Mouse (Mus musculus) erythroblast, adult 5-6 weeks (primary cell): ENCODE data around the gene Asb13. TPM values are rescaled to one million over a fixed set of nuclear protein-coding genes. Genes with fewer than 3 reads are reported as not detected.

Experiments
- ATAC-seq: replicated peaks from 2 replicates; pipeline ENCODE4 v1.8.0; 2016; ENCODE audit warnings: moderate number of reproducible peaks, mild to moderate bottlenecking, moderate TSS enrichment, inconsistent platforms; ENCODE audit not compliant: poor library complexity, low FRiP score, severe bottlenecking
- total RNA-seq, 2 experiments: library from RNA; stranded (forward) in 1 of 2; stranded (reverse) in 1 of 2; fragments of 150-400 nt in 1 of 2; fragments of 200-764, 138-1000 nt in 1 of 2; gene quantifications; 2 replicates each; pipeline versions ENCODE4 v1.2.3 to v1.2.4; 2015 to 2017; ENCODE audit warnings: low replicate concordance in 2 of 2

The Asb13 gene
- total RNA-seq, 2 experiments from 2014 or later = 2.5 TPM; not detected in 1

DNA sequence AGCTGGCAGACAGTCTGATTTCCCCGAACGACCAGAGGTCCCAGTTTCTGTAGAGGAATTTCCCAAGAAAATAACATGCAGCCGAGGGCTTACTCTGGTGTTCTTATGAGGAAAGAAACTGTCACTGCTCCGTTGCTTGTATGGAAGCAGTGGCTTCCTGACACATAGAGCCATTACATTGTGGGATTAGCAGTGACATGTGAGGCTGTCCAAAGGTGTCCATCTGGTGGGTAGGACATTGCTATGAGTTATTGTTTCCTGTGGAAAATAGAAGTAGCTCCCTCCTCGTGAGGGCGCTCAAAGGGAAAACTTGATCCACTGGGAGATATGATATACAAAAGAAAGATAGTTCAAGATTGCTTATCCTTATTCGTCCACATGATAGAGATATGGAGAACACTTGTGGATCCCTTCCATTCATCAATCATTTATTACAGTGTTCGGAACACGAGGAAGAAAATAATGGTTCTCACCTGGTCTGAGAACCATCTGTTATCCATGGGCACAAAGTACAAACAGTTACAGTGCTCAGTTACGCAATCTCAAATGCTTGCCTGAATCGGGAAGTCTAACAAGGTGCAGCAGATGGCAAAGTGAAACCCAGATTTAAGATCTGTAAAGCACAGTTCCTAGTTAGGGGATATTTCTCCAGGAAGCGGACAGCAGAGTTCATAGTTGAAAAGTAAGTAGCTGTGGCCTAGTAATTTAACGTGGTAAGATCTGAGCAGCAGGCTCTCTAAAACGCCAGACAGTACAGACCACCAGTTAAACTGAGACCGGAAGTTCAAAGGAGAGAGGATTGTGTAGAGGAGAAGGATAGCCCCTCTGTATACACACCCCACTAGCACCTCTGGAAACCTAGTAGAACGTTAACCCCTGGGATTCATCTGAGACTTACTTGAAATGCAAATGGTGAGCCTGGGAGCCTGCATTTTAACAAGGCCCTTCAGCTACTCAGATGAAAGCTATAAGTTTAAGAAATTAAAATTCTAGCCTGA is 25.6 kb downstream of the Asb13 start:
- no peak for ATAC-seq

DNA sequence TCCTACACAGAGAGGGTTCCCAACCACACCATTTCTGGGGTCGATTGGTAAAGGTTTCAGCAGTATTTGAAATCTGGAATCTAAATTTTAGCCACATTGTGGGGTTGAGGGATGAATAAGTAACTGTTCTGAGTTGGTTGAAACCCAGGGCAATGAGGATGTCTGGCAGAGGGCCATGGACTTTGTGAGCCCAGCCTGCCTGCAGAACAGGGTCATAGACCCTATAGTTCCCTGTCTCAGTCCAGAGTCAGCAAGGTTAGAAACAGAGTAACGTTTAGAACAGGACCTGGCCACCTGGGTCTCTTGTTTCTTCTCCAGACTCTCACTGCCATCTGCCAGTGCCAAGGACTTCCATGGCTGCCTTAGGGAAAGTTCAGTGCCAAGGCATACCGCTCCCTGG is 30.4 kb downstream of the Asb13 start:
- no peak for ATAC-seq

DNA sequence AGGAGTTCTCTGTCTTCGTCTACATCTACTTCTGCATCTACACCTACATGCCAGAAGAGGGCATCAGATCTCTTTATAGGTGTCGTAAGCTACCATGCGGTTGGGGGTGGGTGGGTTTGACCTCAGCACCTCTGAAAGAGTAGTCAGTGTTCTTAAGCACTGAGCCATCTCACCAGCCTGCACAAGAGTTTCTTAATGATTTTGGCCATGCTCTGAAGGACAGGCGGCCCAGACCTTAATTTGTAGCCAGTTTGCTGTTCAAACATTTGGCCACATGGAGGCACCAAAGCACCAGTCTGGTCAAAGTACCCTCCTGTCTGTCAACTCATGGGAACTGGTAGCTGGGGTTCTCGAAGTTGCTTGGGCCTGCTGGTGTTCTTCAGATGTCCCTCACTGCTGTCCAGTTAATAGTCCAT is 31.5 kb downstream of the Asb13 start:
- ATAC-seq = peak; percentile 78

DNA sequence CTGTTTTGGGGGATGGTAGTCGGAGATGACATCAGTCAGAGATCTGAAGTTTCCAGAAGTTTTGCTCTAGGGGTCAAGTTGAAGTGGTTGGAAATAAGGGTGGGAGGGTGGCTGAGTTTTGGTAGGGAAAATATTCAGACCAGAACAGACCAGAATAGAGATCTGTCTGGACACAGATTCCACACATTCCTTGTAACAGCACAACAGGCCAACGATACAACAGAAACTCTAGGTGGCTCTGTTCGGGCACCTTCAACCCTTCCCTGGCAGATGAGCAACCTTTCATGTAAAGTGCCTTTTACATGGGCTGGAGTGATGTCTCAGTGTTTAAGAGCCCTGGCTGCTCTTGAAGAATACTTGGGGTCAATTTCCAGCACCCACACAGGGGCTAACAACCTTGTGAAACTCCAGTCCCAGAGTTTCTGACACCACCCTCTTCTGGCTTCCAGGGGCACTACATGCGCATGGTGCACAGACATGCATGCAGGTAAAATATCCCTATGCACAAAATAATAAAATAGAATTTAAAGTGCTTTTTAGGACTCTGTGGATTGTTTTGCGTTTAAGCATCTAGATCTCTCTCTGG is 33.5 kb downstream of the Asb13 start:
- no peak for ATAC-seq

DNA sequence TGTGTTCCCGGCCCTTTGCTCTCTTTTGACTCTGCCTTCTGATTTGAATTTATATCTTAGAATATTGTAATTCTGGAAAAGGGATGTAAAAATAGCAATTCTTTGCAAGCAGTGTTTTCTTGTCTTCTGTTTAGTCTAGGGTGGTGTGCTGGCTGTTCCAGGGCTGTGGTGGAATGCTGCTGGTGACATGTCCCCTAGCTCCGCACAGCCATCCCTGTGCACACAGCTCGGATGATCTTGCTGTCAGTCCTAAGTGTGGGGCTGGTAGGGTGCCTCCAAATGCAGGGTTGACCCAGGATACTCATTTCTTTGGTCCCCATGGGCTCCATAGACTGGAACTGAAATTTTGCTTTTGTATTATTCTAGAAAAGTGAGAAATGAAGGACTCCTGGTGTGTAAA is 34.2 kb downstream of the Asb13 start:
- no peak for ATAC-seq

DNA sequence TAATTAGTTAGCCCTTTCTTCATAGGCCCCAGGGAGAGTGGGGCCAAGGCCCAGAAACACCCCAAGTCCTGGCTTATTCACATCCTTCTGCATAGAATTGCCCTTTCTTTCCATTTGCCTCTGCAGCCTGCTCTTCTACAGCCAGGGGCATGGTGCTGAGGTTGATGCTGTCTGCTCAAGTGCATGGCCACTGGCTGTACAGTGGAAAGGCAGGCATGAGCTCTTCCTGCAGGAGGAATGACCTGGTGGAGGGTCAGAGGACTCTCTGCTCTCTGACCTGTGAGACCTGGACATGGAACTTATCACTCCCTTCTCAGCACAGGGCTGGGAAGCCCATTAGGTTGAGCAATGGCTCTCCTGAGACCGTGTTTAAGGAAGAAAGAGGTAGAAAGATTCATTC is 35.8 kb downstream of the Asb13 start:
- no peak for ATAC-seq

DNA sequence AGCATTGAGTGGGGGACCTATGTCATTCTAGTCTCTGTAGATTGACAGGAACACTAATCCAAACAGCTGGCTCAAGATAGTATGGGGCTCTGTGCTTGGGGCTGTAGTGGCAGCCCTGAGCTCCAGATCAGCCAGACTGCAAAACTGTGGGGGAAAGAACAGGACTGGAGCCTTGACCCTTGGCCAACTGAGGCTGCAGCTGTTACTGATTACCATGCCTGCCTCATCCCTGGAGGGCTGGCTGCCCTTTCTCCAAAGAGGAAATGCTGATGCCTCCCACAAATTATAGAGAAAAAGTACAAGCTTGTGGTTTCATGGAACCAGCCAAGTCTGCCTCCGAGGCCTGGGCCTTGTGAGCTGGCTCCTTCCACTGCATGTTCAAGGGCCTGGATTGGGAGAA is 36.2 kb downstream of the Asb13 start:
- ATAC-seq = no peak

DNA sequence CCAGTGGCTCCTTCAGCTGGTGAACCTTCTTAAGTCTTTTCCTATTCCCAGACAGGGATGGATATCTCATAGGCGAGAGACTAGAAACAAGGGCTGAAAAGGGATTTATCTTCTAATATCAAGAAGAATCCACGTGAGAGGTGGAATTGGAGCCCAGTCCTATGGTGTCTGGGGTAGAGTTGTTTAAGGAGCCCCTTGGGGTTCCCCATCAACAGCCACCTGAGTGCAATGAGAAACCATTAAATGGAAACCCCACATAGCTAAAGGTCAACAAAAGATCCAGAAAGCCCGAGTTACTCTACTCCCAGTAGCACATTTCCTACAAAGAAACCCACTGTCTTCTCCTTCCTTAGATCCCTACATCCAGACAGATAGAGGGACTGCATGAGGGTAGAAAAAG is 39.3 kb downstream of the Asb13 start:
- ATAC-seq = no peak

DNA sequence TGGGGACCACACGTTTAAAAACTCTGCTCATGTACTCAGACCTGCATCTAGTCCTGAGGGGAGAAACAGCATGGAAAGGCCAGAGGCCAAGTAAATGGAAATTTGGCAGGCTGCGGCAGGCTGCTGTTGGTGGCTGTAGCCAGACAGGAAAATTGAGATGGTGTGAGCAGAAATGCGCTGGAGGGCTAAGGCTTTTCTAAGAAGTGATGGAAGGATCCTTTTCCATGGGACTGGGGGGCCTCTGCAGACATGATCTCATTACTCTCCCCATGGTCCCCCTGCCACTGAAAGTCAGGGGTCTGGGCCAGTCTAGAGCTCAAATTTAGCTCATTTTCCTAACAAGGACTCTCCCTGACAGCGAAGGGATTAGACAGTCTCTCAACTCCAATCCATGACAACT is 39.8 kb downstream of the Asb13 start:
- ATAC-seq = no peak

DNA sequence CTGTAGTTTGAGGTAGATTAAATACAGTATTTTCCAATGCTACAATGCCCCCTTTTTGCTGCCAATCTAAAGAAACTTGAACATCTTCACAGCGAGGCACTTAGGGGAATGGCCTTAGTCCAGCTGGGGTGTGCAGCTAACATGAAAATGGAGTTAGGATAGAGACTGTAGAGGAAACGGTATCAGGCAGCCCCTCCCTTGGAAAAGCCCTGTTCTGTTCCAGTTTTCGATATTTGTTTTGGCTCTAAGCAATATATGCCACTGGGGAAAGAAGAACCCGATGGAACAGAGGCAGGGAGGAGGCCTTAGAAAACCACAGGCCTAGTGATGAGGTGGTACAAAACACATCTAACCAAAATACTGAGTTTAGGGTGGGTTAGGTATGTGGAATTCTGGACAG is 42.0 kb downstream of the Asb13 start:
- ATAC-seq = no peak

DNA sequence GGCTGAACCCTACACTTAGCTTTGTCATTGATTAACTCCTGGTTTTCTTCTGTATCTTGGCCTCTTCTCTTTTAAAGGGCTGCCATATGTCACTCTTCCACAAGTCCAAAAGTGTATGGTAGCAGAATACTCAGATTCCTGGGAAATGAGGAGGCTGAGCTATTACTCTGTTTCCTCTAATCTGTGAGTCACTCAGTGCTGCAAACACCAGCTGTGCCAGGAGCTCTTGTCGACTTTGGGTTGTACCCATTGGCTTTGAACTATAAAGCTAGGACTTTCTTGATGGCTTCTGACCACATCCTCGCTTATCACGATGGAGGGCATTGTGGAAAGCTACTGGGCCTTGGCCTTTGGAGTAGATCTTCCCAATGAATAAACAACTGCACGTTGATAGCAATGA is 45.3 kb downstream of the Asb13 start:
- no peak for ATAC-seq

DNA sequence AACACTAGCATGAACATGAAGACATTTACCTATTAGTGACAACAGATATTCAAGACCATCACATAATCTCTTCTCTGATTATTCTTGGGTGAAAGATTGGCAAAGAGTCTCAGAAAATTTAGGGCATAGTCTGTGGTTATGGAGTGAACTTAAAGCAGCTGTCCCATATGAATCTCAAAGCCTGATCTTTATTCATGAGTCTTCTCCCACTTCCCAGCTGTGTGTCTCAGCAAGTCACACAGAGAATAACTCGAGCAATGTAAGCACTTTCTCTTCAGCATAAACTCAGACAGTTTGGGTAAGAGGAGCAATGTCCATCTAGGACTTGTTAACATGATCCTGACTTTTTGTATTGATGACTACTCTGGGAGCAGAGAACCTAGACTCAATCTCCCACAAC is 52.5 kb downstream of the Asb13 start:
- ATAC-seq = no peak

DNA sequence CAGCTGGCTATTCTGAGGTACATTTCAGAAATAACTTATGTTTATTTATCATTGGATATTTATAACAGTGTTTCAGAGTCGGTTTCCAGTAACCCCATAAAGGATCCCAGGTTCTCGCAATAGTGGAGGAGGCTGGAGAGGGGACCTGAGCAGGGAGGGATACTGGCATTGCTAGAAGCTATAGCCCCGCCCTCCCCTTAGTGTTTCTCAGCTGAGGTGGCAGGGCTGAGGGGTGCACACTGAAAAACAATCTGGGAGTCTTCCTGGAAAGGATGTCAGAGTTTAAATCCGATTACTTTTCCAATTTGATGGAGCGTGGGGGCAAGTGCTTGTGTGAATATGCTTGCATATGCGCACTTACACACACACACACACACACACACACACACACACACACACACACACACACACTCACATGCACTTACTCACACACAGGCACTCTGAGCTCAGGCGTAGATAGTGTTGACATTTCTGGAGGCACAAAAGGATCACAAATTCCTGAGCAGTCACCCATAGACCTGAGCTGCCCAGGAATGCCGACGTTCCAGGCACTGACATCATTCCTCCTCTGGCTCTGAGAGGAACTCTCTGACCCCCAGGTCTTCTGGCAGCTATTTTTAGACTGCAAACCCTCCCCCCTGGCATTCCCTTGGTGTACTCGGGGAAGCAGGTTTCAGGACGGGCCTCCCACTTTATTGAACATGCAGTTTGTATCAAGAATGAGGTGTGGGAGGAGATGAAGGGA is 60.9 kb downstream of the Asb13 start:
- ATAC-seq = no peak

DNA sequence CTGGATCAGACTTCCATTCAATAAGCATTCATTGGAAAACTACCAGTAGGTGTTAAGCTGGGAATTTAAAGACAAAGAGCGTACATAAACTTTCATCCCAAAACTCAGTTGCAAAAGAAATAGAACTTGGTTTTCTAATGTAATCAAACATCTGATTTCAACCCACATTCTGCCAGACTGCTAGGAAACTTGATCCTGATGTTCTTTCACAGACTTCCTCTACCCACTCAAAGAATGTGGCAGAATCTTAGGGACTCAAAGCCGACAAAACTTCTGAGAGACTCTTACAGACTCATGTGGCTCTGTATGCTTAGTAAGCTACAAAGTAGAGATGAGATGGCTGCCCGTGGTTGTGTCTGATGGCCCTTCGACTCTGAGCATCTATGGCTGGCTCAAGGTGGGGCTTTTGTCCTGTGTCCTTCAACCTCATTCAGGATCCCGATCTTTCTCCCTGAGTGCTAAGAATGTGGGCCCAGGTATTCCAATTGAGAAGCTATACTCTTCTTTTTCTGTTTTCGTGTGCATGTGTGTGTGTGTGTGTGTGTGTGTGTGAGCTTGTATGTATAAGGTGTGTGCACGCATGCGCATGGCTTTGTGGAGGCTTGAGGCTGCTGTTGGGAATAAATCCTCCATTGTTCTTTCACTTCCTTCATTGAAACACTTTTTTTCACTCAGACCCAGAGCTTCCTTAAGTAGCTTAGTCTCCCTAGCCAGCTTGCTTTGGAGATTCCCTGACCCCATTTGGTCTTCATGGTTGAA is 63.3 kb downstream of the Asb13 start:
- ATAC-seq = no peak

DNA sequence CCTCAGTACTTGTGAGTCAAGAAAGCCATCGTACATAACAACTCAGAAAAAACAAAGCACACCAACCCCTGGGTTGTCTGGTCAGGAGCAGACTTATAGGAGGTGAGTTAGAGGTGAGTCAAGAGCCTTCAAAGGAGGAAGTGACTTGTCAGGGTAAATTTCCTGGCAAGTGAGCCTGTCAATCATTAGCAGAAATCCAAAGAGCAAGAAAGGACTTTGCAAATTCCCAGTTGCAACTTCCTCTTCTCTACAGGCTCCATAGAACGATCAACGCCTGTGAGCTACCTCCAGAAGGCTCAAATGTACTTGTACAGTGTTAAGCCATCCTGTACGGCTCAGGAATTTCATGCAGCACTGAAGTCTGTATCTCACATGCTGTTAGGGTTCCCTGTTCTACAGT is 66.9 kb downstream of the Asb13 start:
- no peak for ATAC-seq

Other genes with a start within 250 kb of the Asb13 start
- 130 and 147 TPM in 2 replicates for gene Gdi2, start 96.0 kb upstream of the Asb13 start, total RNA-seq (2015; ENCODE audit: low replicate concordance)
- 125 and 139 TPM in 2 replicates for gene Gdi2, start 96.0 kb upstream of the Asb13 start, total RNA-seq (2017; ENCODE audit: low replicate concordance)
- gene Fam208b, start 22.9 kb upstream of the Asb13 start, total RNA-seq (2015; ENCODE audit: low replicate concordance) = 12.7 and 34.0 TPM in 2 replicates
- 9.8 and 13.7 TPM in 2 replicates for gene Fam208b, start 22.9 kb upstream of the Asb13 start, total RNA-seq (2017; ENCODE audit: low replicate concordance)
- gene Calml3, start 170.3 kb downstream of the Asb13 start, total RNA-seq (2015; ENCODE audit: low replicate concordance) = not detected in 2 replicates
- gene Calml3, start 170.3 kb downstream of the Asb13 start, total RNA-seq (2017; ENCODE audit: low replicate concordance) = not detected in 2 replicates
- not detected in 2 replicates for gene Calm4, start 203.7 kb downstream of the Asb13 start, total RNA-seq (2015; ENCODE audit: low replicate concordance)
- gene Calm4, start 203.7 kb downstream of the Asb13 start, total RNA-seq (2017; ENCODE audit: low replicate concordance) = not detected in 2 replicates
- gene Calm5, start 220.1 kb downstream of the Asb13 start, total RNA-seq (2015; ENCODE audit: low replicate concordance) = not detected in 2 replicates
- gene Calm5, start 220.1 kb downstream of the Asb13 start, total RNA-seq (2017; ENCODE audit: low replicate concordance) = not detected in 2 replicates